Mouse (Mus musculus): ENCODE data around the gene Kif28.
"Not testable (repeated sequence)": the region's sequence is repeated elsewhere in the genome, so short reads cannot be mapped to it uniquely, and the experiment has no call there.

The Kif28 gene

GRCm38 (mm10) chr1:179745171-179745570 lies at the start of gene Kif28:
TSS of gene Kif28 (minus strand) at chr1:179745271.
- in situ Hi-C loops (cut with MboI, MseI): no loop called here

GRCm38 (mm10) chr1:179787281-179787680 lies 42.2 kb upstream of the Kif28 start:
- in situ Hi-C loops (cut with MboI, MseI): loop anchor here (25.0 kb wide), 1 partner anchor 1075 kb away; the partner anchor contains the start of gene Sde2

GRCm38 (mm10) chr1:179785502-179785901 lies 40.4 kb upstream of the Kif28 start:
- in situ Hi-C loops (cut with MboI, MseI): loop anchor here (25.0 kb wide), 1 partner anchor 1077 kb away; the partner anchor contains the start of gene Sde2

- in situ Hi-C loops (cut with MboI, MseI): loop anchor here (25.0 kb wide), 1 partner anchor 1078 kb away; the partner anchor contains the start of gene Sde2
These were observed 39.0 kb upstream of the Kif28 start for GRCm38 (mm10) chr1:179784098-179784497.

- in situ Hi-C loops (cut with MboI, MseI): loop anchor here (10.0 to 25.0 kb wide), 3 partner anchors 252 to 1338 kb away; partner anchors contain the start of gene Sde2
These were observed 31.8 kb upstream of the Kif28 start for GRCm38 (mm10) chr1:179776831-179777230.

- in situ Hi-C loops (cut with MboI, MseI): no loop called here
These were observed 15.5 kb upstream of the Kif28 start for GRCm38 (mm10) chr1:179760553-179760952.

GRCm38 (mm10) chr1:179760086-179760485 lies 15.0 kb upstream of the Kif28 start:
- in situ Hi-C loops (cut with MboI, MseI): no loop called here

- in situ Hi-C loops (cut with MboI, MseI): no loop called here
These were observed 11.4 kb upstream of the Kif28 start for GRCm38 (mm10) chr1:179756477-179756876.

GRCm38 (mm10) chr1:179753006-179753405 lies 7.9 kb upstream of the Kif28 start:
- in situ Hi-C loops (cut with MboI, MseI): no loop called here

GRCm38 (mm10) chr1:179752276-179752675 lies 7.2 kb upstream of the Kif28 start:
- in situ Hi-C loops (cut with MboI, MseI): no loop called here

- in situ Hi-C loops (cut with MboI, MseI): loop anchor here (5.0 kb wide), 1 partner anchor 49 kb away; no protein-coding TSS in a partner anchor
These were observed 1.4 kb downstream of the Kif28 start for GRCm38 (mm10) chr1:179743593-179744193.

GRCm38 (mm10) chr1:179736483-179736882 lies 8.6 kb downstream of the Kif28 start:
- in situ Hi-C loops (cut with MboI, MseI): loop anchor here (10.0 kb wide), 1 partner anchor 92 kb away; no protein-coding TSS in a partner anchor

GRCm38 (mm10) chr1:179734500-179735474 lies 10.3 kb downstream of the Kif28 start:
- in situ Hi-C loops (cut with MboI, MseI): loop anchor here (5.0 to 10.0 kb wide), 2 partner anchors 90 to 383 kb away; no protein-coding TSS in a partner anchor

GRCm38 (mm10) chr1:179731391-179731790 lies 13.7 kb downstream of the Kif28 start:
- in situ Hi-C loops (cut with MboI, MseI): loop anchor here (5.0 to 10.0 kb wide), 2 partner anchors 87 to 386 kb away; no protein-coding TSS in a partner anchor

- in situ Hi-C loops (cut with MboI, MseI): no loop called here
These were observed 16.4 kb downstream of the Kif28 start for GRCm38 (mm10) chr1:179728661-179729060.

GRCm38 (mm10) chr1:179722811-179723469 lies 22.1 kb downstream of the Kif28 start:
- in situ Hi-C loops (cut with MboI, MseI): no loop called here

GRCm38 (mm10) chr1:179715786-179716185 lies 29.3 kb downstream of the Kif28 start:
- in situ Hi-C loops (cut with MboI, MseI): no loop called here

- in situ Hi-C loops (cut with MboI, MseI): not testable (repeated sequence)
These were observed 29.8 kb downstream of the Kif28 start for GRCm38 (mm10) chr1:179715289-179715688.

GRCm38 (mm10) chr1:179713367-179713766 lies 31.7 kb downstream of the Kif28 start:
- in situ Hi-C loops (cut with MboI, MseI): no loop called here

- in situ Hi-C loops (cut with MboI, MseI): no loop called here
These were observed 32.4 kb downstream of the Kif28 start for GRCm38 (mm10) chr1:179712658-179713057.

- in situ Hi-C loops (cut with MboI, MseI): no loop called here
These were observed 34.3 kb downstream of the Kif28 start for GRCm38 (mm10) chr1:179710739-179711138.
